Mouse (Mus musculus) mouse trophoblast stem cell (cell line): ENCODE measurements at regions not wholly inside any gene's neighbourhood (a gene's known extent, or its start where the extent isn't known, plus 50 kb on each side); places are given as distances from the start of the nearest gene placed in this dataset.

Source experiments
- in situ Hi-C, 2 experiments: fragments of 300-500 bp; cut with MseI, MboI; formaldehyde crosslinking; loops; 2 replicates in 1 of 2; 3 replicates in 1 of 2; pipeline ENCODE4 v1.15.1; 2025

GRCm38 (mm10) chr14:39532689-39533088, 59.8 kb upstream of the Nrg3 start:
- in situ Hi-C loops, result loop anchor here in 1 of 2 experiments (25.0 kb wide), 2 partner anchors 1255 to 1505 kb away; no protein-coding TSS in a partner anchor
